Mouse (Mus musculus) forebrain, embryonic 13.5 days (tissue): ENCODE data around the gene Cep63. TPM values are rescaled to one million over a fixed set of nuclear protein-coding genes. Genes with fewer than 3 reads are reported as not detected.

ENCODE experiments used
- polyA plus RNA-seq: library from polyadenylated mRNA; unstranded; fragments of >200 nt; fragmentation: Nextera tagmentation; extraction: Ambion mirVana; gene quantifications from 2 replicates; pipeline ENCODE4 v1.2.1, GENCODE M21; 2015

Cep63 gene
- polyA plus RNA-seq, 1 experiment from 2014 or later: 55.4 TPM

Other genes starting within 250 kb of the Cep63 start
- gene Ky, start 120.8 kb downstream of the Cep63 start, polyA plus RNA-seq: 0.13 and 0.18 TPM in 2 replicates
- gene Anapc13, start 238 bp downstream of the Cep63 start, polyA plus RNA-seq: 191 and 222 TPM in 2 replicates
- 46.9 and 55.3 TPM in 2 replicates for gene Amotl2, start 90.1 kb upstream of the Cep63 start, polyA plus RNA-seq
- gene Ryk, start 208.4 kb upstream of the Cep63 start, polyA plus RNA-seq: 12.8 and 14.1 TPM in 2 replicates